Mouse (Mus musculus) forebrain, postnatal 0 days (tissue): Measurements from ENCODE around the gene Inhba. TPM values are rescaled to one million over a fixed set of nuclear protein-coding genes. Genes with fewer than 3 reads are reported as not detected.

Experiments
- ATAC-seq: fragments of 200-750 bp; cut with Nextera tagmentation; 2 replicates; pipeline ENCODE4 v1.8.0; 2017; ENCODE audit warnings: mild to moderate bottlenecking, moderate library complexity
- DNase-seq: peaks from one replicate; pipeline ENCODE4 v3.0.0-alpha.2; 2015
- H3K27ac ChIP-seq: fragments of 300-500 bp; sonication (generic); 2 replicates; pipeline ENCODE4 v1.5.1; 2014; ENCODE audit warnings: low read depth, mild to moderate bottlenecking, antibody characterized with exemption, low read length, moderate library complexity, mixed read lengths
- H3K27me3 ChIP-seq: fragments of 300-500 bp; sonication (generic); 2 replicates; pipeline ENCODE4 v1.6.1; 2014; ENCODE audit warnings: mild to moderate bottlenecking, low read length, mixed read lengths; ENCODE audit not compliant: insufficient read depth
- H3K36me3 ChIP-seq: fragments of 300-500 bp; sonication (generic); 2 replicates; pipeline ENCODE4 v1.6.1; 2014; ENCODE audit warnings: mild to moderate bottlenecking, moderate library complexity; ENCODE audit not compliant: insufficient read depth
- H3K4me1 ChIP-seq: fragments of 300-500 bp; sonication (generic); 2 replicates; pipeline ENCODE4 v1.6.1; 2014; ENCODE audit warnings: antibody characterized with exemption; ENCODE audit not compliant: insufficient read depth
- H3K4me2 ChIP-seq: fragments of 300-500 bp; sonication (generic); 2 replicates; pipeline ENCODE4 v1.6.1; 2014; ENCODE audit warnings: low read depth, mild to moderate bottlenecking, moderate library complexity
- H3K4me3 ChIP-seq: fragments of 300-500 bp; sonication (generic); 2 replicates; pipeline ENCODE4 v1.5.1; 2014; ENCODE audit warnings: low read depth, low read length, mixed read lengths
- H3K9ac ChIP-seq: fragments of 300-500 bp; sonication (generic); 2 replicates; pipeline ENCODE4 v1.6.1; 2014; ENCODE audit warnings: mild to moderate bottlenecking
- H3K9me3 ChIP-seq: fragments of 300-500 bp; sonication (generic); 2 replicates; pipeline ENCODE4 v1.6.1; 2016; ENCODE audit warnings: low read length
- CTCF ChIP-seq: sonication (generic); IDR thresholded peaks from 2 replicates; pipeline ENCODE4 v1.5.1; 2016; ENCODE audit warnings: antibody characterized with exemption, control low read depth, low read depth
- WGBS: fragments of 180-500 bp; shearing (Covaris S2); extraction: QIAGEN DNeasy Blood & Tissue Kit; methylation state at CpG from one replicate; pipeline ENCODE4 v1.1.7; 2014; 5-methylcytosine and 5-hydroxymethylcytosine counted together
- polyA plus RNA-seq: library from polyadenylated mRNA; unstranded; fragments of >200 nt; fragmentation: Nextera tagmentation; extraction: Ambion mirVana; gene quantifications from 2 replicates; pipeline ENCODE4 v1.2.1, GENCODE M21; 2015
- total RNA-seq: library from RNA; depleted of rRNA; stranded (reverse); fragments of >200 nt; gene quantifications from 2 replicates; pipeline ENCODE4 v1.2.3, GENCODE M21; 2014; rRNA removed

Gene Inhba
- total RNA-seq: 2.0 and 4.5 TPM in 2 replicates
- polyA plus RNA-seq: 4.3 and 5.6 TPM in 2 replicates

DNA sequence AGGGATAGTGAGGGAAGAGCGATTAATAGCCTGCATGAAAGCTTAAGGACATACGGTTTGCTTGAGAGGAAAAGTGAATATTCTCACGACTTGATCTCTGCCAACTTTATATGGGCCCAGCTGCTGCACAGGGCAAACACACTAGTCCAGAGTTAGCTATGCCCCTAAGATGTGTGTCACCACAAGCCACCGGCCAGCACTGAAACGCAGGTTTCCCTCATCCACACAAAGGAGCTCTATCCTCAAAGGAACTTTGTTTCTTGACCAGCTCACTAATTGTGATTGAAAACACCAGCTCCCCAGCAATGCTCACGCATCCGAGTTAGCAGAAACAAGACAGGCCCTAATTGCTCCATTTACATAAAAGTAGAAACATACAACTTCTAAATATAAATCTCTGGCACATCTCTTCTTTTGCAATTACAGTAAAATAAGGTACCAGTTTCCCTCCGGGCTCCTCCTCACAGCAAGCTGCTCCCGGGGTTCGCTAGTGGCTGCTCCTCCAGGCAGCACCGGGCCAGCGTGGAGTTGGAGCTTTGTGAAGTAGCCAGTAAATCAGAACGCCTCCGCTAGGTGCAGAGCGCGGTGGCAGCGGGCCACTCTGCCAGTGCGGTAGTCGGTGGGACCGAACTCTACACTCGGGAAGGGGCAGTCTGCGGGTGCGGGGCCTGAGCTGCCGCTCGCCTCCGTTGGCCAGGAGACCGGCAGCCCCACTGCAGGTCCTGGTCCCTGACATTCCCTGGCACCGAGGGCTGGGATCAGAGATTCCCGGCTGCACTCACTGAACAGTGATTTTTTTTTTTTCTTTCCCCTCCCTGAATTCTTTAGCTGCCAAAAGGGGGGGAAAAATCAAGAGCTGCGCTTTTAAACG lies at the start of gene Inhba:
Inhba (plus strand) TSS at position 480 of the 871 bp plus-strand sequence.
- no peaks in the 10 kb centered on the region for H3K4me1 ChIP-seq
- peak within 1 kb of the TSS; percentile 67; the same call in 1 of the 2 replicates for H3K27ac ChIP-seq
- H3K4me2 ChIP-seq: peak within 1 kb of the TSS; percentile 89
- H3K36me3 ChIP-seq: no peaks in the 10 kb centered on the region
- peak; percentile 73 for DNase-seq
- H3K9me3 ChIP-seq: no peaks in the 10 kb centered on the region
- H3K27me3 ChIP-seq: no peaks in the 10 kb centered on the region
- 3% methylated on average over 31 of the region's 31 CpGs for WGBS
- peak within 1 kb of the TSS; percentile 49 for H3K4me3 ChIP-seq
- H3K9ac ChIP-seq: peak within 1 kb of the TSS; percentile 62
- peak; percentile 76 for ATAC-seq
- no peak for TF ChIP-seq CTCF

DNA sequence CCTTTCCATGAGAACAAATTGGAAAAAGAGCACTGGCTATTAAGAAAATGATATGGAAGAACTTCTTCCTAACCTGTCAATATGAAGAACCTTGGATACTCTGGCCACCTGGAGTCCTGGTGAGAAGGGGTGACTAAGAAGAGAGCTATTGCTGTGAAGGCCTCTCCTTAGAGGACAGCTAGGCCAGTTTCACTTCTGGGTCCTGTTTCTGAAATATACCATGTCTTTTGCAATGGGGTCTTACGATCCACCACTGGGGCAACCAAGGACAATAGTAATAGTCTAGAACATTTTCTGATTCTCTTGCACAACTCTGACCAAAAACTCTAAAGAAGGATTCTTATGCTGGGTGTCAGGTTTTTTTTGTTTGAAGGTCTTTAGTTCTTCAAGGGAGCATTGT lies 35.1 kb upstream of the Inhba start:
- DNase-seq: no peak
- no peaks in the 10 kb centered on the region for H3K4me1 ChIP-seq
- H3K36me3 ChIP-seq: no peaks in the 10 kb centered on the region
- H3K4me3 ChIP-seq: no peak overlapping the region
- H3K9ac ChIP-seq: no peak overlapping the region
- H3K27ac ChIP-seq: no peak overlapping the region
- 89% methylated on average over 1 of the region's 1 CpGs for WGBS
- H3K9me3 ChIP-seq: no peaks in the 10 kb centered on the region
- no peak for ATAC-seq
- TF ChIP-seq CTCF: no peak
- H3K4me2 ChIP-seq: no peak overlapping the region
- no peaks in the 10 kb centered on the region for H3K27me3 ChIP-seq

DNA sequence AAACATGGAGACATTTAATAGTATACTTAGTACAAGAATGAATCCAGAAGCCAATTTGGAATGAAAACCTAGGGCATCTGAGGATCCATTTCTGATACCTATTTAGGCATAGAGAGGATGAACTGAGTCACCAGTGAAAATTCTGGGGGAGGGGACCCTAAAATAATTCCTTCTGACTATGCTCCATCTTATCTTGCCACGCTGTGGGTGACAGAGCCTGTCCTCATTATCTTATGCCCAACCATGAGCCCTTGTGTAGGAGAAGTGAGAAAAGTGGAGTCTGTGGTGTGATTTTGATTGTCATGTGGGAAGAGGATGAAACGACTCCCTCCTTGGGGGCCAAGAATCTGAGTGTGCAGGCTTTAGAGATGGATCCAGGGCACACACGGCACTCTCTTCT lies 32.1 kb upstream of the Inhba start:
- no peaks in the 10 kb centered on the region for H3K27me3 ChIP-seq
- no peak overlapping the region for H3K9ac ChIP-seq
- no peak for TF ChIP-seq CTCF
- ATAC-seq (peak; percentile 70), DNase-seq (no peak)
- no peaks in the 10 kb centered on the region for H3K4me1 ChIP-seq
- no peaks in the 10 kb centered on the region for H3K36me3 ChIP-seq
- 64% methylated on average over 3 of the region's 3 CpGs for WGBS
- H3K9me3 ChIP-seq: no peaks in the 10 kb centered on the region
- H3K4me2 ChIP-seq: no peak overlapping the region
- H3K4me3 ChIP-seq: no peak overlapping the region
- no peak overlapping the region for H3K27ac ChIP-seq

DNA sequence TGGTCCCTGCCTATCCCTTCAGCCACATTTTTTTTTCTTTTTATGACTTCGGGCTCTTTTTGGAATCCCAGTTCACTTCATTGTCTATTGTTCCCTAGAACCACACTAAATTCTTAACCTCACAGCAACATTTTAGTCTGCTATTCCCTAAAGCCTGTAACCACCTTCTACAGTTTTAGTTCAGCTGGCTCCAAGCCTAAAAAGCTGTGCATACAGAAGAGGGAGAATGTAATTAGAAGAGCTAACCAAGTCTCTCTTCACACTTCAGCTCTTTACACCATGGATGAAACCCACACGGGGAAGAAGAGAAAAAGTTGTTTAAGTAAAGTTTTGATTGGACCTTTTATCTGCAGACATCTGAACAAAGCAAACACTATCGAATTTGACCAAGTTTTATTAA lies 29.6 kb upstream of the Inhba start:
- TF ChIP-seq CTCF: no peak
- Histone ChIP-seq H3K4me3 (no peak overlapping the region), H3K36me3 (no peaks in the 10 kb centered on the region), H3K9ac (no peak overlapping the region), H3K4me1 (no peaks in the 10 kb centered on the region), H3K9me3 (no peaks in the 10 kb centered on the region), H3K27me3 (no peaks in the 10 kb centered on the region), H3K27ac (no peak overlapping the region), H3K4me2 (no peak overlapping the region)
- ATAC-seq (no peak), DNase-seq (no peak)
- 56% methylated on average over 3 of the region's 3 CpGs for WGBS

DNA sequence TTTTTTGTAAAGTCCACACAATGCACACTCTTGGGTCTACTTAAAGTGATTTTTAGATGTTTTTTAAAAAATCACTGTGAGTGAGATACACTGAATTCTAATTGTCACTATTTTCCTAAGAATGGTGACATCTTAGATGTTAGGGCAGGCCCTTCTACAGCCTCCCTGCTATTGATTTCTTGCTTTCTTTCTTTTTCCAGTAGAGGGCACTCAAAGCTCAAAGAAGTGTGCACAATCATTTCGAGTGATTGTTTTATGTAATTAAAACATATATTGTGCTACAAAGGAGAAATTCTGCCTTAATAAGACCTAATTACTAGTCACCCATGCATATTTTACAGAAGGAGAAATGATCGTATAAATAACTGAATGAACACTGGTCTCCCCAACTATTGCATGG lies 25.9 kb upstream of the Inhba start:
- Histone ChIP-seq H3K4me1 (no peaks in the 10 kb centered on the region), H3K9ac (no peak overlapping the region), H3K36me3 (no peaks in the 10 kb centered on the region), H3K9me3 (no peaks in the 10 kb centered on the region), H3K27ac (no peak overlapping the region), H3K4me3 (no peak overlapping the region), H3K4me2 (no peak overlapping the region), H3K27me3 (no peaks in the 10 kb centered on the region)
- ATAC-seq: peak; percentile 60; the same call in 1 of the 2 replicates
- peak; percentile 65 for TF ChIP-seq CTCF
- DNase-seq: peak; percentile 48
- 54% methylated on average over 2 of the region's 2 CpGs for WGBS

DNA sequence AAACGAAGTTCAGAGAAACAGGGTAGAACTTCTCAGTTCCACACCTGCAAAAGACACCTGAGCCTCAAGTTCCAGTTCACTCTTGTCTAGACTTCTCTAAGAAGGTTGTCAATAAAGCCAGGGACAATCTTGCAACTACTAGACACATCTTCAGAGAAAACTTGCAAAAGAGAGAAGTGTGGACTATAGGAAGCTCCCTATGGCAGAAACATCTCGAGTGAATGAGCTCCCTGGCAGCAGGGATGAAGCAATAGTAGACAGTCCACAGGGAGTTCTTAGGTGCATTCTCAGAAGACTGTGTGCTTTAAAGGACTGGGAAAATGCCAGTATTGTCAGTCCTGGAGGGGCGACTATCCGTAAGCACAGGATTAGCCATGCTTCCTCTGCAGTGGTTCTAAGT lies 25.5 kb upstream of the Inhba start:
- H3K9me3 ChIP-seq: no peaks in the 10 kb centered on the region
- no peaks in the 10 kb centered on the region for H3K36me3 ChIP-seq
- H3K4me3 ChIP-seq: no peak overlapping the region
- 87% methylated on average over 4 of the region's 4 CpGs for WGBS
- H3K4me1 ChIP-seq: no peaks in the 10 kb centered on the region
- H3K27ac ChIP-seq: no peak overlapping the region
- TF ChIP-seq CTCF: no peak
- H3K27me3 ChIP-seq: no peaks in the 10 kb centered on the region
- no peak overlapping the region for H3K9ac ChIP-seq
- no peak; the same call in 1 of the 2 replicates for ATAC-seq
- no peak for DNase-seq
- H3K4me2 ChIP-seq: no peak overlapping the region

DNA sequence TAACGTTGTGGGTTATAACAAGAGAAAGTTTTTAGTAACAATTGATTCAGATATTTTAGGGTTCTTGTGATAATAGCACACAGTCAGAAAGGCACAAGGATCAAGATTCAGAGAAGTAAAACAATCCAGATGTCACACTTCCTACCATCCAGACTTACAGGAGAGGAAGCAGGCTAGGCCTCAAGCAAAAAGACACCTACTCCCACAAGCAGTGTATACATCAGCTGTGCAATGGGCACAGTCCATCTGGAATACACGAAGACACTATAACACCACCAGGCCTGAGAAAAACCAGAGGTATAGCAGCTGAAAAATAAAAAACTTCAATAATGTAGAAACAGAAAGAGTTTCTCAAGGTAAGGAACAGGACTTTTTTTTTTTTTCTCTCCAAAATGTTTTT lies 16.3 kb upstream of the Inhba start:
- no peaks in the 10 kb centered on the region for H3K36me3 ChIP-seq
- no peaks in the 10 kb centered on the region for H3K9me3 ChIP-seq
- WGBS: 82% methylated on average over 2 of the region's 2 CpGs
- no peaks in the 10 kb centered on the region for H3K4me1 ChIP-seq
- H3K9ac ChIP-seq: no peak overlapping the region
- no peaks in the 10 kb centered on the region for H3K27me3 ChIP-seq
- H3K4me2 ChIP-seq: no peak overlapping the region
- no peak overlapping the region for H3K27ac ChIP-seq
- no peak for DNase-seq
- no peak for ATAC-seq
- TF ChIP-seq CTCF: no peak
- H3K4me3 ChIP-seq: no peak overlapping the region
